Mouse (Mus musculus): ENCODE measurements around the gene Lingo1.

Lingo1 gene

GRCm38 (mm10) chr9:56633449-56634225 lies 162.6 kb downstream of the Lingo1 start:
- no peak for DNase-seq

GRCm38 (mm10) chr9:56630945-56631344 lies 165.3 kb downstream of the Lingo1 start:
- no peak for DNase-seq

- DNase-seq: no peak
These were observed 166.4 kb downstream of the Lingo1 start for GRCm38 (mm10) chr9:56629674-56630397.

- no peak for DNase-seq
These were observed 169.0 kb downstream of the Lingo1 start for GRCm38 (mm10) chr9:56627295-56627694.

GRCm38 (mm10) chr9:56624923-56625322 lies 171.3 kb downstream of the Lingo1 start:
- DNase-seq: no peak

- no peak for DNase-seq
These were observed 172.9 kb downstream of the Lingo1 start for GRCm38 (mm10) chr9:56623361-56623760.

- no peak for DNase-seq
These were observed 173.5 kb downstream of the Lingo1 start for GRCm38 (mm10) chr9:56622761-56623160.

- no peak for DNase-seq
These were observed 175.5 kb downstream of the Lingo1 start for GRCm38 (mm10) chr9:56620512-56621371.

GRCm38 (mm10) chr9:56619715-56620114 lies 176.6 kb downstream of the Lingo1 start:
- no peak for DNase-seq

- DNase-seq: no peak
These were observed 177.6 kb downstream of the Lingo1 start for GRCm38 (mm10) chr9:56618660-56619059.

GRCm38 (mm10) chr9:56616061-56616460 lies 180.2 kb downstream of the Lingo1 start:
- no peak for DNase-seq

- no peak for DNase-seq
These were observed 183.5 kb downstream of the Lingo1 start for GRCm38 (mm10) chr9:56612798-56613183.

- DNase-seq: no peak
These were observed 184.1 kb downstream of the Lingo1 start for GRCm38 (mm10) chr9:56611912-56612797.

- DNase-seq: no peak
These were observed 185.3 kb downstream of the Lingo1 start for GRCm38 (mm10) chr9:56610955-56611354.

GRCm38 (mm10) chr9:56610466-56610865 lies 185.8 kb downstream of the Lingo1 start:
- no peak for DNase-seq

GRCm38 (mm10) chr9:56609486-56609885 lies 186.8 kb downstream of the Lingo1 start:
- DNase-seq: no peak

- DNase-seq: no peak
These were observed 187.4 kb downstream of the Lingo1 start for GRCm38 (mm10) chr9:56608691-56609351.

GRCm38 (mm10) chr9:56606082-56606740 lies 190.1 kb downstream of the Lingo1 start:
- no peak for DNase-seq

GRCm38 (mm10) chr9:56605443-56605806 lies 190.8 kb downstream of the Lingo1 start:
- DNase-seq: no peak

- no peak for DNase-seq
These were observed 191.3 kb downstream of the Lingo1 start for GRCm38 (mm10) chr9:56604797-56605442.

- no peak for DNase-seq
These were observed 195.6 kb downstream of the Lingo1 start for GRCm38 (mm10) chr9:56600655-56601054.
